Mouse (Mus musculus) heart, embryonic 16.5 days (tissue): Measurements from ENCODE around the gene Higd1a. TPM values are rescaled to one million over a fixed set of nuclear protein-coding genes. Genes with fewer than 3 reads are reported as not detected.

ENCODE experiments used
- ATAC-seq: fragments of 200-750 bp; cut with Nextera tagmentation; replicated peaks from 2 replicates; pipeline ENCODE4 v1.8.0; 2017; ENCODE audit warnings: moderate number of reproducible peaks; ENCODE audit not compliant: insufficient read depth, low FRiP score; ENCODE audit errors: extremely low read depth
- H3K27ac ChIP-seq: fragments of 300-500 bp; sonication (generic); 2 replicates; pipeline ENCODE4 v1.5.1; 2014; ENCODE audit warnings: mild to moderate bottlenecking, low read length, control low read depth, moderate library complexity
- H3K27me3 ChIP-seq: fragments of 300-500 bp; sonication (generic); 2 replicates; pipeline ENCODE4 v1.6.1; 2014; ENCODE audit warnings: low read length, mixed read lengths; ENCODE audit not compliant: control insufficient read depth, insufficient read depth
- H3K36me3 ChIP-seq: fragments of 300-500 bp; sonication (generic); 2 replicates; pipeline ENCODE4 v1.6.1; 2014; ENCODE audit not compliant: control insufficient read depth, insufficient read depth
- H3K4me1 ChIP-seq: fragments of 300-500 bp; sonication (generic); 2 replicates; pipeline ENCODE4 v1.6.1; 2014; ENCODE audit warnings: low read length, mixed read lengths; ENCODE audit not compliant: control insufficient read depth, insufficient read depth
- H3K4me2 ChIP-seq: fragments of 300-500 bp; sonication (generic); 2 replicates; pipeline ENCODE4 v1.6.1; 2014; ENCODE audit warnings: low read depth, mild to moderate bottlenecking, control low read depth, low read length
- H3K4me3 ChIP-seq: fragments of 300-500 bp; sonication (generic); 2 replicates; pipeline ENCODE4 v1.5.1; 2014; ENCODE audit warnings: mild to moderate bottlenecking, control low read depth, low read length
- H3K9ac ChIP-seq: fragments of 300-500 bp; sonication (generic); 2 replicates; pipeline ENCODE4 v1.6.1; 2014; ENCODE audit warnings: low read length, control low read depth
- H3K9me3 ChIP-seq: fragments of 300-500 bp; sonication (generic); replicated peaks from 2 replicates; pipeline ENCODE4 v1.6.1; 2016; ENCODE audit warnings: low read length; ENCODE audit not compliant: control insufficient read depth
- WGBS: fragments of 180-500 bp; shearing (Covaris S2); extraction: QIAGEN DNeasy Blood & Tissue Kit; methylation state at CpG from one replicate; pipeline ENCODE4 v1.1.7; 2014; 5-methylcytosine and 5-hydroxymethylcytosine counted together
- polyA plus RNA-seq: library from polyadenylated mRNA; unstranded; fragments of >200 nt; fragmentation: Nextera tagmentation; extraction: Ambion mirVana; gene quantifications from 2 replicates; pipeline ENCODE4 v1.2.1, GENCODE M21; 2015

The Higd1a gene
- polyA plus RNA-seq, 1 experiment from 2014 or later, result 214 TPM

DNA sequence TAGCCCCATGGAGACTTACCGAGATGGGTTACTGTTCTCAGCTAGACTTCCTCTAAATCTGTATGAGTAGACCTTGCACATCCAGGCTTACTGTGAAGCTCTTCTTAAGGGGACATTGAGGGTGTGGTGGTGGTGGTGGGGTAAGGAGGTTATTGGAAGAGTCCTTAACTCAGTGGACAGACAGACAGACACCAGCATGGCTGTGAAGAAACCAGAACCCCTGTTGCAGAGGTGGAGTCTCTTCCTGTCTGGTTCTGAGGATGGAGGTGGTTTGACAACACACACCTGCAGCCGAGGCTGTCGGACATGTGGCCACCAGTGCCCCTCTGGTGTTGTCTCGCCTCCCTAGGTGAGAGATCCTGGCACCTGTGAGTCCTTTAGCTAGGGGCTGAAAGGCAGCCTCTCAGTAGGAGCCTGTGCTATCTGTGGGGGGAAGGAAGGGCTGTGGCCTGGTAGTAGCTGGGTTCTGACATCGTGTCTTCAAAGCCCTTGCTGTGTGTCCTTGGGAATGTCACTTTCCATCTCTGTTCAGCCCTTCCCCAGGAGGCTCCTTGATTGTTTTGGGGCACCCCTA is 42.2 kb upstream of the Higd1a start:
- H3K27ac ChIP-seq, result no peak overlapping the region
- 0 out of 2 replicates have a peak, but pooled peaks cover 2% of the 10 kb centered on the region for H3K4me1 ChIP-seq
- no peak for ATAC-seq
- no peak overlapping the region for H3K4me3 ChIP-seq
- no peaks in the 10 kb centered on the region for H3K27me3 ChIP-seq
- no peaks in the 10 kb centered on the region for H3K9me3 ChIP-seq
- H3K36me3 ChIP-seq, result no peaks in the 10 kb centered on the region
- WGBS, result 88% methylated on average over 5 of the region's 5 CpGs
- H3K4me2 ChIP-seq, result no peak overlapping the region
- no peak overlapping the region for H3K9ac ChIP-seq

- WGBS, result 39% methylated on average over 6 of the region's 6 CpGs
- no peaks in the 10 kb centered on the region for H3K9me3 ChIP-seq
- H3K27me3 ChIP-seq, result no peaks in the 10 kb centered on the region
- H3K4me2 ChIP-seq, result no peak overlapping the region; the same call in 1 of the 2 replicates
- H3K4me1 ChIP-seq, result 0 out of 2 replicates have a peak, but pooled peaks cover 2% of the 10 kb centered on the region
- H3K9ac ChIP-seq, result no peak overlapping the region
- no peak overlapping the region for H3K4me3 ChIP-seq
- no peaks in the 10 kb centered on the region for H3K36me3 ChIP-seq
- ATAC-seq, result no peak
- no peak overlapping the region for H3K27ac ChIP-seq
These were observed 41.1 kb upstream of the Higd1a start for GRCm38 (mm10) chr9:121899306-121899705.

DNA sequence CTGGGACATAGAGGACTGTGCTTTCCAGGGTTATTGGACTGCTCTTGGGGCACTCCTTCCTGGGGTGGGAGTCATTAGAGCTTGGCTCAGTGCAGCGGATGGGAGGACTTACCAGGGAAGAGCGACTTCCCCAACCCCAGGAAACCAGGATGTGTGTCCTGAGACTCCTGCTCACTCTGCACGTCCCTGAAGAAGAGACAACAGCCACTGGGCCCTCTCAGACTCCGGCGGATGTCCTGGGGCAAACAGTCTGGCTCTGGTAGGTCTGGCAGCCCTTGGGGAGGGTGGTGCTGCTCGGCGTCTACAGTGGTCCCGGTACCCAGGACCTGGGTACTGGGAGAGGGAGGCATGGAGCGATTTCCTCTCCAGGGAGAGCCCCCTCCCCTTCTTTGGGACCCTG is 40.1 kb upstream of the Higd1a start, which contains the start of gene Ackr2:
TSS of gene Ackr2 (plus strand) at position 111 of the 400 bp plus-strand sequence.
- Histone ChIP-seq H3K9me3 (no peaks in the 10 kb centered on the region), H3K27me3 (no peaks in the 10 kb centered on the region), H3K36me3 (no peaks in the 10 kb centered on the region), H3K4me2 (no peak within 1 kb of the TSS), H3K4me1 (0 out of 2 replicates have a peak, but pooled peaks cover 2% of the 10 kb centered on the region), H3K27ac (no peak within 1 kb of the TSS), H3K9ac (no peak within 1 kb of the TSS), H3K4me3 (no peak within 1 kb of the TSS)
- WGBS, result 76% methylated on average over 9 of the region's 9 CpGs
- ATAC-seq, result no peak

GRCm38 (mm10) chr9:121896820-121897219 is 38.7 kb upstream of the Higd1a start:
- Histone ChIP-seq H3K4me1 (0 out of 2 replicates have a peak, but pooled peaks cover 2% of the 10 kb centered on the region), H3K27me3 (no peaks in the 10 kb centered on the region), H3K9me3 (no peaks in the 10 kb centered on the region), H3K4me3 (no peak overlapping the region), H3K9ac (no peak overlapping the region), H3K4me2 (no peak overlapping the region), H3K36me3 (no peaks in the 10 kb centered on the region), H3K27ac (no peak overlapping the region)
- ATAC-seq, result no peak
- WGBS, result 48% methylated on average over 4 of the region's 4 CpGs

GRCm38 (mm10) chr9:121895392-121895993 is 37.3 kb upstream of the Higd1a start:
- Histone ChIP-seq H3K27me3 (no peaks in the 10 kb centered on the region), H3K36me3 (no peaks in the 10 kb centered on the region), H3K4me1 (peaks cover 7% of the 10 kb centered on the region), H3K9ac (no peak overlapping the region), H3K27ac (no peak overlapping the region), H3K4me2 (no peak overlapping the region), H3K9me3 (no peaks in the 10 kb centered on the region), H3K4me3 (no peak overlapping the region)
- 69% methylated on average over 7 of the region's 7 CpGs for WGBS
- ATAC-seq, result no peak

DNA sequence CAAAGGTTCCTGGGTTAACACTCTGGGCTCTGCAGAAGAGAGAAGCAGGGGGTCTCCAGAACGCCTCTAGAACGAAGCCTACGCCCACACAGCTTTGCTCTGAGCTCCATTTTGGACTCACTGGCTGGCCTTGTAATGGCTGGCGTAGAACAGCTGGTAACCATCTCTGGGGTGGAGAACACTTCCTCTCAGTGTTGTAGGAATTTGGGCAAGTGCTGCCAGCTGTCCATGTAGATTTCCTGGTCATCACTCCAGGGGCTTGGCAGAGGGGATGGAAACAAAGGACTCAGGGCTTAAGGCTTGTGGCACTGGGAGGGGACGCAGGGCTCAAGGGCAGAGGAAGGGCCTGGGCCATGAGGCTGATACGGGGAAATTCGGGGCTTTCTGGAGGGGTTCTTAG is 36.3 kb upstream of the Higd1a start:
- H3K27me3 ChIP-seq, result no peaks in the 10 kb centered on the region
- no peak overlapping the region for H3K4me3 ChIP-seq
- H3K4me2 ChIP-seq, result no peak overlapping the region
- H3K4me1 ChIP-seq, result peaks cover 14% of the 10 kb centered on the region
- no peaks in the 10 kb centered on the region for H3K9me3 ChIP-seq
- H3K27ac ChIP-seq, result no peak overlapping the region
- ATAC-seq, result no peak
- H3K9ac ChIP-seq, result no peak overlapping the region
- whole genome bisulfite sequencing, result 79% methylated on average over 7 of the region's 7 CpGs
- no peaks in the 10 kb centered on the region for H3K36me3 ChIP-seq

DNA sequence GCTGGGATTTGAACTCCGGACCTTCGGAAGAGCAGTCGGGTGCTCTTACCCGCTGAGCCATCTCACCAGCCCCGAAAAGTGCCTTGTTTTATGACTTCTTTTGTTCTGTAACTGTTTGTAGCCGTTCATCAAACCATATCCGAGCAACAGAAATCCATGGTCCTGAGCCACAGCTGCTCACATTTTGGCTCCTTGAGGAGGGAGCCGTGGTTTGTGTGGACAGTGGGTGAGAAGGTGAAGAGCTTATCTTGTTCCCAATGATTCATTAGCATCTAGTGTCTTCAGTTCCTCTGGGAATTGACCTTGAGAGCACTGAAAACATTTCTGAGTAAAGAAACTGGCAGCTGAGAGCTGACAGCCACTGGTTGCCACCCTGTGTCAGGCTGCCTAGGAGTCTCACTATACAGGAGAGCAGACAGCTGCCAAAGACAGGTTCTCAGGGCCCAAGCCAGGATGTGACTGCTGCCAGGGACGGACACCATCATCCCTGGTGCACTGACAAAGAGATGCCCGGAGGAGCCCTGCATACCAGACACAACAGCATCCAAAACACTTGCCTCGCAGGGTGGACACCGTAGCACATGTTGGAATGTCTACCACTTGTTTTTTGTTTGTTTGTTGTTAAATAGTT is 34.0 kb upstream of the Higd1a start:
- WGBS, result 84% methylated on average over 12 of the region's 12 CpGs
- ATAC-seq, result no peak
- Histone ChIP-seq H3K4me1 (peaks cover 14% of the 10 kb centered on the region), H3K9me3 (no peaks in the 10 kb centered on the region), H3K36me3 (no peaks in the 10 kb centered on the region), H3K4me3 (no peak overlapping the region), H3K27me3 (no peaks in the 10 kb centered on the region), H3K4me2 (no peak overlapping the region), H3K9ac (no peak overlapping the region), H3K27ac (no peak overlapping the region)

DNA sequence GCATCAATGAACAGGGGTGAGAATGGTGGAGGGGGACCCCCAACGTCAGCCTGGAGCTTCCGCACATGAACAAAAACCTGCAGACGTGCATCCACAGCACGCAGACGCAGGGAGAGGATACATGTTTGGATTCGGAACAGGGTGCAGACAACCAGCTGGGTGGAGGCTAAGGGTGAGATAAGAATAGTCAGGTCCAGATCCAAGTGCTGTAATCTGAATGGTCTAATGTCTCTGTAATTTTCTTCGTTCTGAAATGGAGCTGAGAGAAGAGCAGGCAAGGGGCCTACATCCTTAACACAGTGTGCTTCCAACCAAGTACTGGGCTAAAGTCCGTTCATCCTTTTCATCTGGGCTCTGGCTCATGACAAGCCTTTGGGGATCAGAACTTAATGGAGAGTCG is 33.1 kb upstream of the Higd1a start:
- H3K9me3 ChIP-seq, result no peaks in the 10 kb centered on the region
- H3K4me1 ChIP-seq, result peaks cover 12% of the 10 kb centered on the region
- H3K27me3 ChIP-seq, result no peaks in the 10 kb centered on the region
- H3K36me3 ChIP-seq, result no peaks in the 10 kb centered on the region
- no peak overlapping the region for H3K9ac ChIP-seq
- WGBS, result 84% methylated on average over 9 of the region's 9 CpGs
- H3K4me2 ChIP-seq, result no peak overlapping the region
- H3K4me3 ChIP-seq, result no peak overlapping the region
- no peak for ATAC-seq
- no peak overlapping the region for H3K27ac ChIP-seq

GRCm38 (mm10) chr9:121890441-121890941 is 32.3 kb upstream of the Higd1a start:
- Histone ChIP-seq H3K4me1 (peaks cover 12% of the 10 kb centered on the region), H3K9me3 (no peaks in the 10 kb centered on the region), H3K4me3 (peak overlapping the region; percentile 13; the same call in 1 of the 2 replicates), H3K9ac (peak overlapping the region; percentile 38), H3K36me3 (no peaks in the 10 kb centered on the region), H3K4me2 (peak overlapping the region; percentile 59), H3K27me3 (no peaks in the 10 kb centered on the region), H3K27ac (peak overlapping the region; percentile 55)
- ATAC-seq, result peak; percentile 80
- WGBS, result 4% methylated on average over 18 of the region's 18 CpGs
